Mouse (Mus musculus): Measurements from ENCODE around the gene Trappc1. TPM values are rescaled to one million over a fixed set of nuclear protein-coding genes. Genes with fewer than 3 reads are reported as not detected.

Gene Trappc1
- polyA plus RNA-seq, 1 experiment from 2014 or later, result 160 TPM

Other genes starting within 250 kb of the Trappc1 start
- 76.7 TPM in 2 replicates for gene Vamp2, start 235.5 kb upstream of the Trappc1 start, polyA plus RNA-seq (2014; fragmentation: Nextera tagmentation; extraction: Ambion mirVana)
- 10.5 and 13.4 TPM in 2 replicates for gene Per1, start 228.8 kb upstream of the Trappc1 start, polyA plus RNA-seq (2014; fragmentation: Nextera tagmentation; extraction: Ambion mirVana)
- 0.28 and 0.32 TPM in 2 replicates for gene Hes7, start 203.6 kb upstream of the Trappc1 start, polyA plus RNA-seq (2014; fragmentation: Nextera tagmentation; extraction: Ambion mirVana)
- 0.19 and 0.30 TPM in 2 replicates for gene 9130213A22Rik, start 201.4 kb upstream of the Trappc1 start, polyA plus RNA-seq (2014; fragmentation: Nextera tagmentation; extraction: Ambion mirVana)
- gene Aloxe3, start 198.1 kb upstream of the Trappc1 start, polyA plus RNA-seq (2014; fragmentation: Nextera tagmentation; extraction: Ambion mirVana), result 0.18 and 0.71 TPM in 2 replicates
- 0.12 and 0.28 TPM in 2 replicates for gene Alox12b, start 167.0 kb upstream of the Trappc1 start, polyA plus RNA-seq (2014; fragmentation: Nextera tagmentation; extraction: Ambion mirVana)
- gene Alox8, start 126.1 kb upstream of the Trappc1 start, polyA plus RNA-seq (2014; fragmentation: Nextera tagmentation; extraction: Ambion mirVana), result 0.13 and 0.15 TPM in 2 replicates
- gene Gucy2e, start 86.9 kb upstream of the Trappc1 start, polyA plus RNA-seq (2014; fragmentation: Nextera tagmentation; extraction: Ambion mirVana), result 0.01 TPM in 1 of 2 replicates, not detected in the other
- gene Cntrob, start 205 bp upstream of the Trappc1 start, polyA plus RNA-seq (2014; fragmentation: Nextera tagmentation; extraction: Ambion mirVana), result 15.5 and 17.4 TPM in 2 replicates
- gene Kcnab3, start 2.3 kb downstream of the Trappc1 start, polyA plus RNA-seq (2014; fragmentation: Nextera tagmentation; extraction: Ambion mirVana), result 2.8 and 3.2 TPM in 2 replicates
- 13.2 and 14.3 TPM in 2 replicates for gene Rnf227, start 16.5 kb downstream of the Trappc1 start, polyA plus RNA-seq (2014; fragmentation: Nextera tagmentation; extraction: Ambion mirVana)
- gene Chd3, start 45.4 kb downstream of the Trappc1 start, polyA plus RNA-seq (2014; fragmentation: Nextera tagmentation; extraction: Ambion mirVana), result 52.4 and 62.3 TPM in 2 replicates
- 184 and 197 TPM in 2 replicates for gene Naa38, start 71.5 kb downstream of the Trappc1 start, polyA plus RNA-seq (2014; fragmentation: Nextera tagmentation; extraction: Ambion mirVana)
- gene Cyb5d1, start 71.7 kb downstream of the Trappc1 start, polyA plus RNA-seq (2014; fragmentation: Nextera tagmentation; extraction: Ambion mirVana), result 23.3 and 23.8 TPM in 2 replicates
- 34.8 and 38.4 TPM in 2 replicates for gene Tmem88, start 74.3 kb downstream of the Trappc1 start, polyA plus RNA-seq (2014; fragmentation: Nextera tagmentation; extraction: Ambion mirVana)
- gene Kdm6b, start 89.7 kb downstream of the Trappc1 start, polyA plus RNA-seq (2014; fragmentation: Nextera tagmentation; extraction: Ambion mirVana), result 29.1 and 29.6 TPM in 2 replicates
- gene Dnah2, start 225.1 kb downstream of the Trappc1 start, polyA plus RNA-seq (2014; fragmentation: Nextera tagmentation; extraction: Ambion mirVana), result 0.98 and 1.9 TPM in 2 replicates
- 4.0 and 4.9 TPM in 2 replicates for gene Efnb3, start 236.2 kb downstream of the Trappc1 start, polyA plus RNA-seq (2014; fragmentation: Nextera tagmentation; extraction: Ambion mirVana)

Measured in intestine, embryonic 14.5 days (tissue).